Mouse (Mus musculus) left cerebral cortex, adult 2 months (tissue): ENCODE results near the gene Kctd12b. TPM values are rescaled to one million over a fixed set of nuclear protein-coding genes. Genes with fewer than 3 reads are reported as not detected.

Experiments
- DNase-seq, 2 experiments: peaks; one replicate each; pipeline ENCODE4 v3.0.0; 2021 to 2022; ENCODE audit warnings: low spot score in 2 of 2, mixed read lengths in 1 of 2; ENCODE audit errors: extremely low spot score in 1 of 2
- H3K27ac ChIP-seq: fragments of 200-600 bp; 2 replicates; pipeline ENCODE4 v1.8.1; 2022
- H3K4me3 ChIP-seq: fragments of 200-600 bp; 2 replicates; pipeline ENCODE4 v1.8.1; 2022
- CTCF ChIP-seq: fragments of 200-600 bp; IDR thresholded peaks from 2 replicates; pipeline ENCODE4 v1.8.1; 2022; ENCODE audit warnings: antibody characterized with exemption, mild to moderate bottlenecking, moderate library complexity
- intact Hi-C: fragments of 180-260 bp; cut with DNase I; formaldehyde crosslinking; loops from one replicate; pipeline ENCODE4 v1.15.1; 2025
- total RNA-seq, 2 experiments: library from RNA; stranded (reverse); gene quantifications; 2 replicates each; pipeline ENCODE4 v1.2.3; 2021

Gene Kctd12b
- total RNA-seq, 2 experiments from 2014 or later, result 2.1 to 3.2 TPM

DNA sequence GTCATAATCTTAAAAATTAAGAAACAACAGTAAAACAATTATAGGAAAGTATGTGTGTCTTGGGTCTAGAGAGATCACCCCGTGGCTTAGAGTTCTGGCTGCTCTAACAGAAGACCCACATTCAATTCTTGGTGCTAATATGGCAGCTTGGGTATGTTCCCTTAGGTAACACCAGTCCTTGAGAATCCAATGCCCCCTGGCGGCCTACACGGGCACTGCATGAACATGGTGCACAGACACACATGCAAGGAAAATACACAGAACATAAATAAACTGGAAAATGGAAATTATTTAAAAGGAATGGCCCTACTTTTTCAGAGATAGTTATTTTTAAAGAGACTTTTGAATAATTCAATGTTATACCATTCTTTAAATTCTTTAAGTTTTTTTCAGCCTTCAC lies 55.6 kb downstream of the Kctd12b start:
- no peak overlapping the region for H3K27ac ChIP-seq
- no peak overlapping the region for H3K4me3 ChIP-seq
- intact Hi-C loops, result no loop called here
- TF ChIP-seq CTCF, result peak; percentile 21
- DNase-seq, result no peak

DNA sequence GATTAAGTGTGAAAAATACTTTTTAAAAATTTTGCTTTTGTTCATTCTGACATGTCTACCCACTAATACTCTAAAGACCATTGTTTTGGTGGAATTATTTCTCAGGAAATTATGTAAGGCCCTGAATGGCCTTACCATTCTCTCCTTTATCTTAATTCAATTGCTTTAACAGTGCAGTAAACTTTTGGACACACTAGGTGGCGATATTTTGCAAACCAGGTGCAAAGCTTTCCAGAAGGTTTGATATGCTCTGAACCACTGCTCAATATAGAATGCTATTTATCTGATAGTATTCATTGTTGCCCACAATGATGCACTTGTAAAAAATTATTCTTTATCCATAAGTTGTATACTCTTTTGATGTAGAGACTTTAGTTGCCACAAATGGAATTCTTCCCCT lies 59.9 kb downstream of the Kctd12b start:
- intact Hi-C loops, result loop anchor here (2.0 kb wide), 1 partner anchor 73 kb away; no protein-coding TSS in a partner anchor
- no peak overlapping the region for H3K4me3 ChIP-seq
- peak; percentile 59 for TF ChIP-seq CTCF
- no peak for DNase-seq
- H3K27ac ChIP-seq, result no peak overlapping the region

Other genes with a start within 250 kb of the Kctd12b start
- gene Ubqln2, start 198.2 kb downstream of the Kctd12b start, total RNA-seq, result 100 to 1,000 TPM; 211 to 223 TPM
- not detected for gene Cypt3, start 137.8 kb downstream of the Kctd12b start, total RNA-seq
- 10 to 100 TPM; 48.6 to 52.9 TPM for gene Nbdy, start 27.2 kb upstream of the Kctd12b start, total RNA-seq
- gene Spin2c, start 135.8 kb upstream of the Kctd12b start, total RNA-seq, result 1 to 10 TPM; 5.9 to 8.2 TPM